Mouse (Mus musculus): ENCODE results near the gene Psmf1. TPM values are rescaled to one million over a fixed set of nuclear protein-coding genes. Genes with fewer than 3 reads are reported as not detected.

Gene Psmf1
- polyA plus RNA-seq, 1 experiment from 2014 or later, result 23.4 TPM

- Histone ChIP-seq H3K27ac (no peak overlapping the region), H3K36me3 (no peaks in the 10 kb centered on the region), H3K9me3 (replicated peaks) (no peaks in the 10 kb centered on the region), H3K4me2 (no peak overlapping the region), H3K27me3 (peaks cover 4% of the 10 kb centered on the region; the same call in 1 of the 2 replicates), H3K4me3 (no peak overlapping the region), H3K9ac (no peak overlapping the region), H3K4me1 (replicated peaks) (no peaks in the 10 kb centered on the region)
- WGBS, result 54% methylated on average over 2 of the region's 2 CpGs
- no peak for ATAC-seq (replicated peaks; ENCODE audit: insufficient number of reproducible peaks, insufficient read depth, low FRiP score, low read depth)
Observed at GRCm38 (mm10) chr2:151676234-151676633, 67.8 kb downstream of the Psmf1 start.

- WGBS, result 57% methylated on average over 1 of the region's 1 CpGs
- no peak for ATAC-seq (replicated peaks; ENCODE audit: insufficient number of reproducible peaks, insufficient read depth, low FRiP score, low read depth)
Observed at GRCm38 (mm10) chr2:151670968-151671329, 73.0 kb downstream of the Psmf1 start.

GRCm38 (mm10) chr2:151670026-151670967 is 73.7 kb downstream of the Psmf1 start:
- Histone ChIP-seq H3K27ac (no peak overlapping the region), H3K27me3 (peaks cover 11% of the 10 kb centered on the region), H3K4me1 (replicated peaks) (peaks cover 6% of the 10 kb centered on the region; the same call in 1 of the 2 replicates), H3K36me3 (no peaks in the 10 kb centered on the region), H3K4me3 (no peak overlapping the region; the same call in 1 of the 2 replicates), H3K9me3 (replicated peaks) (no peaks in the 10 kb centered on the region), H3K4me2 (peak overlapping the region; percentile 38), H3K9ac (no peak overlapping the region)
- ATAC-seq (replicated peaks; ENCODE audit: insufficient number of reproducible peaks, insufficient read depth, low FRiP score, low read depth), result no peak
- 29% methylated on average over 48 of the region's 48 CpGs for WGBS

More at GRCm38 (mm10) chr2:151670968-151671329, 73.0 kb downstream of the Psmf1 start:
- no peak overlapping the region for H3K4me2 ChIP-seq
- H3K4me1 ChIP-seq (replicated peaks), result peaks cover 6% of the 10 kb centered on the region; the same call in 1 of the 2 replicates
- no peaks in the 10 kb centered on the region for H3K9me3 ChIP-seq (replicated peaks)
- H3K4me3 ChIP-seq, result no peak overlapping the region
- H3K9ac ChIP-seq, result no peak overlapping the region
- H3K36me3 ChIP-seq, result no peaks in the 10 kb centered on the region
- peaks cover 11% of the 10 kb centered on the region for H3K27me3 ChIP-seq
- H3K27ac ChIP-seq, result no peak overlapping the region

DNA sequence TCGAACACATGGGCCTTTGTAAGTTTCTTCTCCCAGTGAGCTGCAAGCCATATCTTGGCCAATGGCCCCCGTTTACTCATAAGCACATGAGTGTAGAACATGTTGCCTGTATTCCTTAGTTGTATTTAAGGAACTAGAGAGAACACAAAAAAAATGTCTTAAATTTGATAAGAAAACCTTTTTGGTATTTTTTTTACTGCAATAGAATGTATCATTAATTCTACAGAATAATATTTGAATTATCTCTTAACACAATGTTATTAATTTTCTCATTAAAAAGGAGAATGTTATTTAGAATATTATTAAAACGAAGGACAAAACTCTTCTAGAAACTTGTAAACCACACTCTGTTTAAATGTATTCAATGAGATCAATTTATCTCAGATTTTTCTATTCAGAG is 75.6 kb downstream of the Psmf1 start, which contains the start of gene Rad21l:
Gene Rad21l, minus strand, starts transcription at position 101 of the 400 bp plus-strand sequence.
- WGBS, result 69% methylated on average over 3 of the region's 3 CpGs
- no peaks in the 10 kb centered on the region for H3K36me3 ChIP-seq
- H3K9me3 ChIP-seq (replicated peaks), result no peaks in the 10 kb centered on the region
- peaks cover 6% of the 10 kb centered on the region; the same call in 1 of the 2 replicates for H3K4me1 ChIP-seq (replicated peaks)
- H3K4me3 ChIP-seq, result no peak within 1 kb of the TSS
- no peak within 1 kb of the TSS for H3K27ac ChIP-seq
- H3K4me2 ChIP-seq, result no peak within 1 kb of the TSS
- H3K9ac ChIP-seq, result no peak within 1 kb of the TSS
- ATAC-seq (replicated peaks; ENCODE audit: insufficient number of reproducible peaks, insufficient read depth, low FRiP score, low read depth), result no peak
- H3K27me3 ChIP-seq, result peaks cover 11% of the 10 kb centered on the region

Other genes with a start within 250 kb of the Psmf1 start
- 630 and 641 TPM in 2 replicates for gene Fkbp1a, start 201.7 kb downstream of the Psmf1 start, polyA plus RNA-seq (2015; fragmentation: Nextera tagmentation; extraction: Ambion mirVana)
- 1.9 and 2.0 TPM in 2 replicates for gene Sdcbp2, start 171.6 kb downstream of the Psmf1 start, polyA plus RNA-seq (2015; fragmentation: Nextera tagmentation; extraction: Ambion mirVana)
- gene Snph, start 111.6 kb downstream of the Psmf1 start, polyA plus RNA-seq (2015; fragmentation: Nextera tagmentation; extraction: Ambion mirVana), result 0.18 and 0.25 TPM in 2 replicates
- not detected in 2 replicates for gene Rad21l, start 75.7 kb downstream of the Psmf1 start, polyA plus RNA-seq (2015; fragmentation: Nextera tagmentation; extraction: Ambion mirVana)
- gene Tmem74b, start 42.2 kb downstream of the Psmf1 start, polyA plus RNA-seq (2015; fragmentation: Nextera tagmentation; extraction: Ambion mirVana), result 2.5 and 2.8 TPM in 2 replicates
- 0.15 TPM in 1 of 2 replicates, not detected in the other for gene Rspo4, start 98.7 kb upstream of the Psmf1 start, polyA plus RNA-seq (2015; fragmentation: Nextera tagmentation; extraction: Ambion mirVana)
- gene Angpt4, start 167.0 kb upstream of the Psmf1 start, polyA plus RNA-seq (2015; fragmentation: Nextera tagmentation; extraction: Ambion mirVana), result 0.30 and 1.3 TPM in 2 replicates
- 8.8 and 12.7 TPM in 2 replicates for gene Fam110a, start 236.0 kb upstream of the Psmf1 start, polyA plus RNA-seq (2015; fragmentation: Nextera tagmentation; extraction: Ambion mirVana)